Mouse (Mus musculus) hindbrain, embryonic 13.5 days (tissue): ENCODE measurements around the gene Dnase1l1. TPM values are rescaled to one million over a fixed set of nuclear protein-coding genes. Genes with fewer than 3 reads are reported as not detected.

Experiments used
- ATAC-seq: fragments of 200-750 bp; cut with Nextera tagmentation; 2 replicates; pipeline ENCODE4 v1.8.0; 2017; ENCODE audit warnings: moderate TSS enrichment; ENCODE audit not compliant: low FRiP score
- H3K27ac ChIP-seq: fragments of 300-500 bp; sonication (generic); 2 replicates; pipeline ENCODE4 v1.5.1; 2015; ENCODE audit warnings: inconsistent platforms, mild to moderate bottlenecking, moderate library complexity
- H3K27me3 ChIP-seq: fragments of 300-500 bp; sonication (generic); 2 replicates; pipeline ENCODE4 v1.6.1; 2015; ENCODE audit warnings: mild to moderate bottlenecking, inconsistent platforms
- H3K36me3 ChIP-seq: fragments of 300-500 bp; sonication (generic); 2 replicates; pipeline ENCODE4 v1.6.1; 2015; ENCODE audit warnings: mild to moderate bottlenecking, inconsistent platforms
- H3K4me1 ChIP-seq: fragments of 300-500 bp; sonication (generic); replicated peaks from 2 replicates; pipeline ENCODE4 v1.6.1; 2015; ENCODE audit warnings: inconsistent platforms
- H3K4me2 ChIP-seq: fragments of 300-500 bp; sonication (generic); 2 replicates; pipeline ENCODE4 v1.6.1; 2015; ENCODE audit warnings: inconsistent platforms, mild to moderate bottlenecking, moderate library complexity
- H3K4me3 ChIP-seq: fragments of 300-500 bp; sonication (generic); 2 replicates; pipeline ENCODE4 v1.5.1; 2015; ENCODE audit warnings: mild to moderate bottlenecking, inconsistent platforms
- H3K9ac ChIP-seq: fragments of 300-500 bp; sonication (generic); 2 replicates; pipeline ENCODE4 v1.6.1; 2015; ENCODE audit warnings: mild to moderate bottlenecking, inconsistent platforms
- H3K9me3 ChIP-seq: fragments of 300-500 bp; sonication (generic); 2 replicates; pipeline ENCODE4 v1.6.1; 2016; ENCODE audit warnings: inconsistent platforms
- WGBS: fragments of 180-500 bp; shearing (Covaris S2); methylation state at CpG from one replicate; pipeline ENCODE4 v1.1.7; 2015; 5-methylcytosine and 5-hydroxymethylcytosine counted together
- polyA plus RNA-seq: library from polyadenylated mRNA; unstranded; fragments of >200 nt; fragmentation: Nextera tagmentation; extraction: Ambion mirVana; gene quantifications from 2 replicates; pipeline ENCODE4 v1.2.1, GENCODE M21; 2015

Gene Dnase1l1
- polyA plus RNA-seq, 1 experiment from 2014 or later: 3.6 TPM

GRCm38 (mm10) chrX:74283092-74283437 is 928 bp upstream of the Dnase1l1 start:
- Histone ChIP-seq H3K36me3 (no peaks in the 10 kb centered on the region), H3K9ac (peak overlapping the region; percentile 86), H3K4me1 (peaks cover 20% of the 10 kb centered on the region), H3K9me3 (no peaks in the 10 kb centered on the region), H3K4me3 (peak overlapping the region; percentile 53), H3K27me3 (no peaks in the 10 kb centered on the region), H3K27ac (peak overlapping the region; percentile 87), H3K4me2 (peak overlapping the region; percentile 66)
- WGBS: 43% methylated on average over 5 of the region's 5 CpGs
- peak; percentile 60 for ATAC-seq

GRCm38 (mm10) chrX:74282395-74283091 is 406 bp upstream of the Dnase1l1 start:
- ATAC-seq: peak; percentile 88
- H3K4me1 ChIP-seq: peaks cover 20% of the 10 kb centered on the region
- peak overlapping the region; percentile 53 for H3K4me3 ChIP-seq
- WGBS: 21% methylated on average over 38 of the region's 39 CpGs
- H3K27ac ChIP-seq: peak overlapping the region; percentile 87
- H3K9me3 ChIP-seq: no peaks in the 10 kb centered on the region
- peak overlapping the region; percentile 86 for H3K9ac ChIP-seq
- no peaks in the 10 kb centered on the region for H3K27me3 ChIP-seq
- peak overlapping the region; percentile 66 for H3K4me2 ChIP-seq
- no peaks in the 10 kb centered on the region for H3K36me3 ChIP-seq

GRCm38 (mm10) chrX:74281041-74281731 is 951 bp downstream of the Dnase1l1 start:
- peak overlapping the region; percentile 86 for H3K9ac ChIP-seq
- WGBS: 15% methylated on average over 14 of the region's 14 CpGs
- ATAC-seq: 0 out of 2 replicates have a peak, but pooled peaks have one; percentile 3
- no peaks in the 10 kb centered on the region for H3K9me3 ChIP-seq
- no peaks in the 10 kb centered on the region for H3K27me3 ChIP-seq
- H3K36me3 ChIP-seq: no peaks in the 10 kb centered on the region
- peaks cover 20% of the 10 kb centered on the region for H3K4me1 ChIP-seq
- H3K27ac ChIP-seq: peak overlapping the region; percentile 87
- H3K4me3 ChIP-seq: peak overlapping the region; percentile 53
- H3K4me2 ChIP-seq: peak overlapping the region; percentile 66

GRCm38 (mm10) chrX:74277916-74278315 is 4.2 kb downstream of the Dnase1l1 start:
- no peak overlapping the region for H3K4me3 ChIP-seq
- H3K4me1 ChIP-seq: peaks cover 8% of the 10 kb centered on the region
- peaks cover 4% of the 10 kb centered on the region; the same call in 1 of the 2 replicates for H3K36me3 ChIP-seq
- H3K27ac ChIP-seq: no peak overlapping the region
- H3K4me2 ChIP-seq: no peak overlapping the region
- H3K27me3 ChIP-seq: no peaks in the 10 kb centered on the region
- H3K9me3 ChIP-seq: no peaks in the 10 kb centered on the region
- no peak for ATAC-seq
- H3K9ac ChIP-seq: no peak overlapping the region
- 80% methylated on average over 8 of the region's 8 CpGs for WGBS

GRCm38 (mm10) chrX:74273422-74274322 is 8.5 kb downstream of the Dnase1l1 start:
- Histone ChIP-seq H3K27me3 (no peaks in the 10 kb centered on the region), H3K4me3 (no peak overlapping the region), H3K27ac (no peak overlapping the region), H3K4me2 (no peak overlapping the region), H3K9ac (no peak overlapping the region), H3K9me3 (no peaks in the 10 kb centered on the region), H3K4me1 (peaks cover 10% of the 10 kb centered on the region), H3K36me3 (peaks cover 7% of the 10 kb centered on the region; the same call in 1 of the 2 replicates)
- ATAC-seq: no peak
- 33% methylated on average over 10 of the region's 10 CpGs for WGBS

GRCm38 (mm10) chrX:74270902-74271551 is 11.1 kb downstream of the Dnase1l1 start:
- Histone ChIP-seq H3K36me3 (peaks cover 7% of the 10 kb centered on the region; the same call in 1 of the 2 replicates), H3K27ac (peak overlapping the region; percentile 66), H3K4me1 (peaks cover 10% of the 10 kb centered on the region), H3K9ac (peak overlapping the region; percentile 84), H3K4me3 (peak overlapping the region; percentile 57), H3K9me3 (no peaks in the 10 kb centered on the region), H3K4me2 (peak overlapping the region; percentile 64), H3K27me3 (no peaks in the 10 kb centered on the region)
- WGBS: 15% methylated on average over 27 of the region's 27 CpGs
- no peak for ATAC-seq

- Histone ChIP-seq H3K9ac (peak within 1 kb of the TSS; percentile 84), H3K4me2 (peak within 1 kb of the TSS; percentile 64), H3K9me3 (no peaks in the 10 kb centered on the region), H3K4me1 (peaks cover 10% of the 10 kb centered on the region), H3K36me3 (peaks cover 7% of the 10 kb centered on the region; the same call in 1 of the 2 replicates), H3K4me3 (peak within 1 kb of the TSS; percentile 57), H3K27ac (peak within 1 kb of the TSS; percentile 96), H3K27me3 (no peaks in the 10 kb centered on the region)
- peak; percentile 95 for ATAC-seq
- 17% methylated on average over 42 of the region's 42 CpGs for WGBS
Observed at GRCm38 (mm10) chrX:74270062-74270901, 11.9 kb downstream of the Dnase1l1 start, which contains the start of gene Rpl10. TSS of gene Rpl10 (plus strand) at chrX:74270812.

- Histone ChIP-seq H3K27ac (peak overlapping the region; percentile 96), H3K36me3 (peaks cover 7% of the 10 kb centered on the region; the same call in 1 of the 2 replicates), H3K9ac (peak overlapping the region; percentile 70), H3K9me3 (no peaks in the 10 kb centered on the region), H3K4me2 (peak overlapping the region; percentile 54), H3K4me1 (peaks cover 10% of the 10 kb centered on the region), H3K4me3 (peak overlapping the region; percentile 57), H3K27me3 (no peaks in the 10 kb centered on the region)
- ATAC-seq: peak; percentile 43
- 20% methylated on average over 3 of the region's 3 CpGs for whole genome bisulfite sequencing
Observed at GRCm38 (mm10) chrX:74269736-74270061, 12.4 kb downstream of the Dnase1l1 start.

GRCm38 (mm10) chrX:74257746-74258145 is 24.4 kb downstream of the Dnase1l1 start:
- Histone ChIP-seq H3K9ac (no peak overlapping the region), H3K27ac (no peak overlapping the region), H3K27me3 (no peaks in the 10 kb centered on the region), H3K4me3 (no peak overlapping the region), H3K9me3 (no peaks in the 10 kb centered on the region), H3K36me3 (peaks cover 19% of the 10 kb centered on the region), H3K4me1 (peaks cover 6% of the 10 kb centered on the region), H3K4me2 (no peak overlapping the region)
- 94% methylated on average over 3 of the region's 3 CpGs for WGBS
- no peak for ATAC-seq

- no peak; the same call in 1 of the 2 replicates for ATAC-seq
- WGBS: 19% methylated on average over 29 of the region's 31 CpGs
Observed at GRCm38 (mm10) chrX:74254888-74255565, 27.1 kb downstream of the Dnase1l1 start.

More at GRCm38 (mm10) chrX:74254888-74255565, 27.1 kb downstream of the Dnase1l1 start:
- H3K9ac ChIP-seq: peak overlapping the region; percentile 78
- peaks cover 6% of the 10 kb centered on the region for H3K4me1 ChIP-seq
- peak overlapping the region; percentile 69 for H3K4me2 ChIP-seq
- no peaks in the 10 kb centered on the region for H3K9me3 ChIP-seq
- H3K4me3 ChIP-seq: peak overlapping the region; percentile 54
- no peaks in the 10 kb centered on the region for H3K27me3 ChIP-seq
- peaks cover 19% of the 10 kb centered on the region for H3K36me3 ChIP-seq
- H3K27ac ChIP-seq: peak overlapping the region; percentile 88
